Comparison of ENCODE assay signal across 8 mouse cellular contexts in the genomic region with DNA sequence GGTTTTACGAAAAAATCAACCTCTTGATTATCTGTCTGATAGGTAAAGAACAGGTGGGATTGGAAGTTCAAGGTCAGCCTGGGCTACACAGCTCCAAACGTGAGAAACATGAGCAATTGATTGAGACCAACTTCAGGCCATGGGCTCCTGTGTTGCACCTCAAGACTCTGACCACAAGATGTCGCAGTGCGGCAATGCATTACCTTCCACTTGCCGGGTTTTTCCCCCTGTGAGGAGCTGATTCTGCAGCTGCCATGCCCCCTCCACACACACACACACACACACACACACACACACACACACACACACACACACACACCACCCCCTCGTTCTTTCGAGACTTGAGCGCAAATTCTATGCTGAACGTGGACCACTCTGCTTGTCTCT.
DNase-seq lines count a peak whose midpoint lies in the region; ATAC-seq and TF ChIP-seq lines count a peak whose summit lies in the region.

No protein-coding gene starts in this region.

- H3K9ac ChIP-seq in liver, embryonic 14.5 days (replicated peaks) = no peak overlapping the region

- no peak for ATAC-seq in liver, embryonic 14.5 days (ENCODE audit: insufficient read depth)

- DNase-seq in 3T3-L1 (ENCODE audit: low read depth, low spot score) = peak; percentile 86
- peak; percentile 82 for DNase-seq in NIH3T3 (ENCODE audit: low read depth)
- peak; percentile 47 to 53 for DNase-seq in cerebellum, postnatal 36 days
- DNase-seq in gastrocnemius, postnatal 25 days = peak; percentile 60
- DNase-seq in kidney, postnatal 10 days = peak; percentile 88
- DNase-seq in liver, embryonic 14.5 days (ENCODE audit: low read depth in 3 of 3, low spot score in 3 of 3) = peak in 1 of 3 experiments; percentile 16
- peak; percentile 67 for DNase-seq in retina, adult 2 months (ENCODE audit: low read depth, low spot score)
- DNase-seq in yolk sac, embryonic 10.5 days (ENCODE audit: low spot score) = peak; percentile 45

- H3K4me1 ChIP-seq in liver, embryonic 14.5 days (replicated peaks; ENCODE audit: control insufficient read depth in 2 of 2, insufficient read depth in 2 of 2, low read length in 1 of 2) = no peaks in the 10 kb centered on the region

- WGBS in liver, embryonic 14.5 days (ENCODE audit: insufficient replicate concordance) = 19% methylated on average over 9 of the region's 9 CpGs

- no peak overlapping the region for H3K4me3 ChIP-seq in liver, embryonic 14.5 days (ENCODE audit: insufficient read depth in 1 of 2, low read depth in 2 of 2, low read length in 2 of 2)

- no peaks in the 10 kb centered on the region for H3K36me3 ChIP-seq in liver, embryonic 14.5 days (replicated peaks; ENCODE audit: control insufficient read depth, insufficient read depth, low read depth)

- TF ChIP-seq CTCF in liver, embryonic 14.5 days (IDR thresholded peaks at IDR 0.05; ENCODE audit: low read depth) = peak; percentile 85

- no peak for TF ChIP-seq EP300 in liver, embryonic 14.5 days (IDR thresholded peaks at IDR 0.05; ENCODE audit: low read depth)

- H3K27me3 ChIP-seq in liver, embryonic 14.5 days (ENCODE audit: control insufficient read depth, insufficient read depth, low read length) = no peaks in the 10 kb centered on the region

- H3K4me2 ChIP-seq in liver, embryonic 14.5 days (ENCODE audit: low read depth) = no peak overlapping the region

- no peak overlapping the region for H3K27ac ChIP-seq in liver, embryonic 14.5 days

- no peaks in the 10 kb centered on the region for H3K9me3 ChIP-seq in liver, embryonic 14.5 days (ENCODE audit: control insufficient read depth, low read length)
